Mouse (Mus musculus): Measurements from ENCODE around the gene Ptpn6.

- TF ChIP-seq MYB (IDR thresholded peaks at IDR 0.05; ENCODE audit: low read depth, low read length) (no peak), POLR2A (IDR thresholded peaks at IDR 0.05; ENCODE audit: control insufficient read depth in 1 of 2, insufficient read depth in 1 of 2, low read depth in 1 of 2, low read length in 2 of 2, poor library complexity in 1 of 2) (no peak)
Observed at GRCm38 (mm10) chr6:124738511-124739023, at the start of gene Ptpn6.
